25 mouse cellular contexts compared by ENCODE assay signal in genomic region chr13:23605052-23605451, GRCm38 (mm10). TPM values are rescaled to one million over a fixed set of nuclear protein-coding genes. Genes with fewer than 3 reads are reported as not detected.
"Had no signal": no experiment of that assay in that cellular context is flagged by ENCODE, and none has a peak within 500 bp of the region (broad histone marks: within the 10 kb centered on the region; RNA-seq: fewer than 3 reads in every experiment).

No protein-coding gene starts in this region.

- H3K4me3 ChIP-seq: heart, embryonic 10.5 days; heart, embryonic 13.5 days; heart, embryonic 15.5 days; hindbrain, embryonic 13.5 days; hindbrain, embryonic 15.5 days; limb, embryonic 13.5 days; limb, embryonic 15.5 days; liver, embryonic 15.5 days had no signal

- H3K4me2 ChIP-seq: heart, embryonic 13.5 days; heart, embryonic 15.5 days; hindbrain, embryonic 13.5 days; hindbrain, embryonic 15.5 days; limb, embryonic 13.5 days; limb, embryonic 15.5 days; liver, embryonic 15.5 days had no signal

- H3K9me3 ChIP-seq: heart, embryonic 10.5 days; heart, embryonic 13.5 days; heart, embryonic 15.5 days; hindbrain, embryonic 13.5 days; hindbrain, embryonic 15.5 days; limb, embryonic 13.5 days; limb, embryonic 15.5 days; liver, embryonic 15.5 days had no signal

- H3K4me1 ChIP-seq: heart, embryonic 10.5 days; heart, embryonic 13.5 days; hindbrain, embryonic 13.5 days; hindbrain, embryonic 15.5 days; limb, embryonic 13.5 days; limb, embryonic 15.5 days had no signal

- H3K9ac ChIP-seq: forebrain, postnatal 0 days; heart, embryonic 13.5 days; heart, embryonic 15.5 days; hindbrain, embryonic 13.5 days; hindbrain, embryonic 15.5 days; limb, embryonic 13.5 days; limb, embryonic 15.5 days; liver, embryonic 15.5 days had no signal

- H3K27me3 ChIP-seq: heart, embryonic 13.5 days; heart, embryonic 15.5 days; hindbrain, embryonic 13.5 days; hindbrain, embryonic 15.5 days; limb, embryonic 13.5 days; limb, embryonic 15.5 days; liver, embryonic 15.5 days had no signal

- H3K27ac ChIP-seq: heart, embryonic 10.5 days; heart, embryonic 13.5 days; heart, embryonic 15.5 days; hindbrain, embryonic 13.5 days; hindbrain, embryonic 15.5 days; hindbrain, postnatal 0 days; kidney, postnatal 0 days; limb, embryonic 13.5 days; limb, embryonic 15.5 days; liver, embryonic 15.5 days had no signal

- ATAC-seq: forebrain, postnatal 0 days; hindbrain, postnatal 0 days; intestine, embryonic 16.5 days had no signal

- H3K36me3 ChIP-seq: heart, embryonic 10.5 days; heart, embryonic 13.5 days; heart, embryonic 15.5 days; hindbrain, embryonic 13.5 days; hindbrain, embryonic 15.5 days; limb, embryonic 13.5 days; limb, embryonic 15.5 days had no signal

- DNase-seq: forebrain, postnatal 0 days; gastrocnemius, postnatal 14 days; gastrocnemius, postnatal 36 days; heart, adult 18-20 months; heart, postnatal 14 days; heart, postnatal 36 days; kidney, adult 11 months; kidney, adult 2 months; kidney, adult 9 months; kidney, postnatal 36 days; layer of hippocampus, adult 9-11 months; layer of hippocampus, postnatal 36 days; left cerebral cortex, postnatal 4 days had no signal

RNA-seq across cellular contexts. Expression of gene Hist1h2ad, which starts 30.9 kb away (rescaled TPM):
- polyA plus RNA-seq: forebrain, postnatal 0 days; hindbrain, embryonic 15.5 days; hindbrain, postnatal 0 days; kidney, adult 2 months; liver, adult 2 months had no signal
